Mouse (Mus musculus) liver, embryonic 14.5 days (tissue): ENCODE measurements around the gene Arid2.
"Not testable (repeated sequence)": the region's sequence is repeated elsewhere in the genome, so short reads cannot be mapped to it uniquely, and the experiment has no call there.

Experiments
- CTCF ChIP-seq: IDR thresholded peaks from 2 replicates; pipeline ENCODE4 v1.5.1; 2016; ENCODE audit warnings: antibody characterized with exemption, low read depth, control low read depth
- EP300 ChIP-seq: IDR thresholded peaks from 2 replicates; pipeline ENCODE4 v1.6.1; 2016; ENCODE audit warnings: antibody characterized with exemption, low read depth

DNA sequence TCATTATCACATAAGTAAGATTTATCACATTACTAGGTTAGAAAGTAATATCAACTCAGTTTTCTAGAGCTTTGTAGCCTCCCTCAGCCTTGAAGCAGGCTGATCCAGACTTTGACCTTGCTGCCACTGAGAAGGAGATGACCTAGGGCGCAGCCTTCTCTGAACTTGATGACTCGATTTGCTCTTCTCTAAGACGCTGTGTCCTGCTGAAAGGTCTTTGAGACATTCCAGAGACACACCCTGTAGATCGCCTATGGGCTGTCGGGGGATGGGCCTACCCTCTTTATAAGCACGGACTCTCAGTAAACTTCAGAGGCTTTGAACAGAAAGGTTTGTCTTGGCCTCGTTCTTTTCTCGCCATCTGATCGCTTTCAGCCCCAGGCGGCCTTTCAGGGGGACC is 42.6 kb upstream of the Arid2 start:
- not testable (repeated sequence) for TF ChIP-seq EP300, CTCF
